Mouse (Mus musculus): ENCODE measurements around the gene Gpr132.

- TF ChIP-seq CTCF (IDR thresholded peaks at IDR 0.05; ENCODE audit: extremely low read depth, insufficient read depth, low read length) (no peak), POLR2A (IDR thresholded peaks at IDR 0.05; ENCODE audit: extremely low read depth, insufficient read depth, low read length) (no peak)
These were observed 54.7 kb downstream of the Gpr132 start for GRCm38 (mm10) chr12:112813370-112813769.

Measured in cortical plate, adult 2 months (tissue).